Mouse (Mus musculus): ENCODE data around the gene Gm10840.

- TF ChIP-seq CTCF (conservative IDR thresholded peaks at IDR 0.05; ENCODE audit: insufficient read depth, insufficient read length, low read depth, low read length) (no peak), POLR2A (IDR thresholded peaks at IDR 0.05; ENCODE audit: low read depth, low read length) (no peak)
These were observed 19.2 kb downstream of the Gm10840 start for GRCm38 (mm10) chr11:106179711-106180448.
